In the genomic region with DNA sequence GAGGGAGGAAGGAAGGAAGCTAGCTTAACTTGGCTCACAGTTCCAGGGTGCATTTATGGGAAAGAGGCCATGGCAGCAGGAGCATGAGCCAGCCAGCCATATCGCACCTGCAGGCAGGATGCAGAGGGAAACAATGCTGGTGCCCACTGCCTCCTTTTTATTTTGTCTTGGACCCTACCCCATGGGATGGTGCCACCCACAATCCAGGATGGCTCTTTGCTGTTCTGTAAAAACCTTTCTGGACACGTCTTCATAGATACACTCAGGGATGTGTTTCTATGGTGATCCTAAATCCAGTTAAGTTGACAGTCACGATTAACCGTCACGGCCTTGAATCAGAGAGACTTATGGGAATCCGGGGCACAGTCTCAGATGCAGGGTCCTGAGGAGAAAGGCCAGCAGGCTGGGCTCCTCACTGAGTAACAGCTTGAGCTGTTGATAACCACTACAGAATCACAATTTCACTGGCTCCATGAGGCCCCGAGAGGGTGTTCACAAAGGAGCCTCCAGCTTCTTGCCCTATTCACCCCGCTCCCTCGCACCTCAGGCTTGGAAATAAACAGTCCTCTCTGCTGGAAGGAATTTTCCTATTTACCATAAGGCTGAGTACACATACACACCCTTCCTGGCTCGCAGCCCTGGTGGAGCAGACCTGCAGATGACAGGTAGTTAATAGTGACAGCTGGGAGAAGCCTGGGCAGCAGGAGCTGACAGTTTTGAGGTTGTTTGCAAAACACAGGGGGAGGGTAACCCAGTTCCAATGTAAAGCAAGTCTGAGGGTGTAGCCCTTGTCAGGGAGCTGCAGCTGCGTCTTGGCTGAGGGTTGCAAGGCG, we compare ENCODE assay signal across 8 mouse cellular contexts. TPM values are rescaled to one million over a fixed set of nuclear protein-coding genes. Genes with fewer than 3 reads are reported as not detected.
DNase-seq lines count a peak whose midpoint lies in the region; ATAC-seq and TF ChIP-seq lines count a peak whose summit lies in the region.

No protein-coding gene starts in this region.

- H3K9ac ChIP-seq in heart, embryonic 11.5 days (ENCODE audit: low read depth, low read length): no peak overlapping the region
- no peak overlapping the region for H3K9ac ChIP-seq in hindbrain, embryonic 15.5 days

- H3K9me3 ChIP-seq in heart, embryonic 11.5 days (replicated peaks; ENCODE audit: control insufficient read depth, low read length): no peaks in the 10 kb centered on the region
- H3K9me3 ChIP-seq in hindbrain, embryonic 15.5 days: no peaks in the 10 kb centered on the region

- no peaks in the 10 kb centered on the region for H3K27me3 ChIP-seq in heart, embryonic 11.5 days (ENCODE audit: control insufficient read depth, insufficient read depth, low read length)
- H3K27me3 ChIP-seq in cerebellum, adult 2 months (ENCODE audit: control insufficient read depth, insufficient read depth, low read length): no peaks in the 10 kb centered on the region
- H3K27me3 ChIP-seq in hindbrain, embryonic 15.5 days: no peaks in the 10 kb centered on the region

- 31% methylated on average over 12 of the region's 12 CpGs for WGBS in heart, embryonic 11.5 days (ENCODE audit: insufficient replicate concordance)
- WGBS in cerebellum, adult 2 months: 32% methylated on average over 12 of the region's 12 CpGs
- 17% methylated on average over 12 of the region's 12 CpGs for WGBS in hindbrain, embryonic 15.5 days

- intact Hi-C loops in left cerebral cortex, postnatal 36 days (cut with DNase I): no loop called here

- no peak for DNase-seq in heart, adult 9 months (ENCODE audit: low spot score in 2 of 2)
- peak; percentile 80 to 85 for DNase-seq in cerebellum, adult 2 months
- peak; percentile 82 for DNase-seq in lung, postnatal 36 days
- no peak for DNase-seq in frontal cortex, adult 2 months (ENCODE audit: extremely low spot score in 1 of 2, low spot score in 1 of 2)
- DNase-seq in T-cell, adult 2 months (ENCODE audit: low spot score): no peak
- no peak for DNase-seq in left cerebral cortex, postnatal 36 days (ENCODE audit: low spot score in 2 of 2)

- H3K4me2 ChIP-seq in heart, embryonic 11.5 days: peak overlapping the region; percentile 52
- peak overlapping the region; percentile 16; the same call in 1 of the 2 replicates for H3K4me2 ChIP-seq in hindbrain, embryonic 15.5 days

- ATAC-seq in heart, embryonic 11.5 days (replicated peaks; ENCODE audit: insufficient number of reproducible peaks, low FRiP score, low TSS enrichment): peak; percentile 42; the same call in 1 of the 2 replicates
- ATAC-seq in hindbrain, embryonic 15.5 days (ENCODE audit: low FRiP score, low read depth): peak; percentile 73

- H3K36me3 ChIP-seq in heart, embryonic 11.5 days (ENCODE audit: control insufficient read depth, insufficient read depth, low read length): 0 out of 2 replicates have a peak, but pooled peaks cover 2% of the 10 kb centered on the region
- H3K36me3 ChIP-seq in hindbrain, embryonic 15.5 days: no peaks in the 10 kb centered on the region

- TF ChIP-seq POLR2A in cerebellum, adult 2 months (IDR thresholded peaks at IDR 0.05; ENCODE audit: borderline replicate concordance, insufficient read depth, low read length): no peak

- H3K4me3 ChIP-seq in heart, embryonic 11.5 days (ENCODE audit: low read depth, low read length): no peak overlapping the region
- H3K4me3 ChIP-seq in cerebellum, adult 2 months (replicated peaks; ENCODE audit: insufficient read depth, low read depth, low read length): no peak overlapping the region
- H3K4me3 ChIP-seq in hindbrain, embryonic 15.5 days: no peak overlapping the region

- TF ChIP-seq CTCF in cerebellum, adult 2 months (IDR thresholded peaks at IDR 0.05; ENCODE audit: borderline replicate concordance, insufficient read depth, low read depth, low read length): no peak

- peaks cover 52% of the 10 kb centered on the region for H3K4me1 ChIP-seq in heart, embryonic 11.5 days (ENCODE audit: control insufficient read depth, insufficient read depth, low read length)
- H3K4me1 ChIP-seq in cerebellum, adult 2 months (ENCODE audit: control insufficient read depth, insufficient read depth, low read length): peaks cover 18% of the 10 kb centered on the region
- H3K4me1 ChIP-seq in hindbrain, embryonic 15.5 days (replicated peaks): peaks cover 19% of the 10 kb centered on the region

- peak overlapping the region; percentile 29; the same call in 1 of the 2 replicates for H3K27ac ChIP-seq in heart, embryonic 11.5 days (ENCODE audit: low read depth, low read length)
- no peak overlapping the region for H3K27ac ChIP-seq in cerebellum, adult 2 months (ENCODE audit: insufficient read depth, low read length)
- peak overlapping the region; percentile 27; the same call in 1 of the 2 replicates for H3K27ac ChIP-seq in hindbrain, embryonic 15.5 days (replicated peaks)

RNA-seq across cellular contexts. Expression of a gene that starts 17.1 kb away (rescaled TPM):
- polyA plus RNA-seq in heart, embryonic 11.5 days (2014; fragmentation: Nextera tagmentation; extraction: Ambion mirVana): 83.3 and 93.3 TPM in 2 replicates
- polyA plus RNA-seq in cerebellum, adult 2 months (2012; rRNA removed): 64.4 and 67.5 TPM in 2 replicates
- polyA plus RNA-seq in hindbrain, embryonic 15.5 days (2015; fragmentation: Nextera tagmentation; extraction: Ambion mirVana): 25.4 and 27.7 TPM in 2 replicates
- 40.7 and 43.7 TPM in 2 replicates for polyA plus RNA-seq in frontal cortex, adult 2 months (2012; rRNA removed)
- 10 to 100 TPM; 49.1 to 60.9 TPM for total RNA-seq in left cerebral cortex, postnatal 36 days (2021)

Comparison
In these comparisons a context has a peak if more than half of its experiments do, and no peak if none do; other contexts are left out.
1. DNase-seq: peak in cerebellum, adult 2 months (2 of 2) and lung, postnatal 36 days (single experiment); none in heart, adult 9 months (0 of 2), frontal cortex, adult 2 months (0 of 2), T-cell, adult 2 months (single experiment) and left cerebral cortex, postnatal 36 days (0 of 2).